Mouse (Mus musculus): Measurements from ENCODE around the gene Ifih1.

Gene Ifih1

DNA sequence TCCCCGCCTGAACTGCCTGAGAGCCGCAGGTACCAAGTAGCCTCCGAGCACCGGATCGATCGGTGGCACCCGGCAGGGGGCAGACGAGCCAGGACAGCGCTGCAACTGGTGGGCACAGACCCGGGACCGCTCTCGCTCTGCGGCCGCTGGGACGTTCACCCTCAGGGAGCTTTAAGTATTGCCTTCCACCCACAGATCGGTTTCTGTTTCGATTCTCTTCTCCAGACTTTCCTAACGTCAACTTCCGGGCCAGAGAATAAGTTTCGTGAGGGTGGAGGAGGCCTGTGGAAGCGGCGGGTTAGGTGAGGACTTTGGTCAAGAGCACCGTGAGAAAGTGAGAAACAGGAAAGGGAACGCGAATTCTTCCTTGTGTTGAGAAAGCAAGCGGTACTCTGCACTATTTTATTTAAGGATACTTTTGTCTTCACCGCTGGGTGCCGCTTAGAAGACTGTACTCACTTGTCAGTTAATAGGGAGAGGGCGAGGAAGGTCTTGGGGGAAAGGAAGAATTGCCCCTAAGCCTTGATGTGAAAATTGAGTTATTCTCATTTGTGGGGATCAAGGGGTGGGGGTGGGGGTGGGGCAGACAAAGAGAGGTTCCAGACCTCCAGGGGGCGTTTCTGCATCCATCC lies at the start of gene Ifih1:
Gene Ifih1, minus strand, starts transcription at position 242 of the 632 bp plus-strand sequence.
- peak; percentile 81 for DNase-seq

DNA sequence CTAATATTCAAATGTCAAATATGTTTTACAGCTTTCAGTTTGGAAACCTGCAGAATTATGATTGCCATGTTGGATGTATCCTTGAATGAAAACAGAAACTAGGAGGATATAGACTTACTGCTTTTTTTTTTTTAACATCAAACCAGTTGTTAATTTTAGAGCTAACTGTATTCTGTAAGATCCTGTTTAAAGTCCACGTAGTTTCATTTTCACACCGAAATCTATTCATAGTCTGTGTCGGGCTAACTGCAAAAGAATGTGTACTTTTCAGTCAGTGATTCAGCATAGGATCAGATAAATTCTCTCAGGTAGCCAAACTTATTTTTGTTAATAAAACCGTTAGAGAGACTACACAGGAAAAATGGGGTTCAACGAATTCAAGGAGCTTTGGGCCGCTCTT lies 39.9 kb upstream of the Ifih1 start:
- no peak for DNase-seq

DNA sequence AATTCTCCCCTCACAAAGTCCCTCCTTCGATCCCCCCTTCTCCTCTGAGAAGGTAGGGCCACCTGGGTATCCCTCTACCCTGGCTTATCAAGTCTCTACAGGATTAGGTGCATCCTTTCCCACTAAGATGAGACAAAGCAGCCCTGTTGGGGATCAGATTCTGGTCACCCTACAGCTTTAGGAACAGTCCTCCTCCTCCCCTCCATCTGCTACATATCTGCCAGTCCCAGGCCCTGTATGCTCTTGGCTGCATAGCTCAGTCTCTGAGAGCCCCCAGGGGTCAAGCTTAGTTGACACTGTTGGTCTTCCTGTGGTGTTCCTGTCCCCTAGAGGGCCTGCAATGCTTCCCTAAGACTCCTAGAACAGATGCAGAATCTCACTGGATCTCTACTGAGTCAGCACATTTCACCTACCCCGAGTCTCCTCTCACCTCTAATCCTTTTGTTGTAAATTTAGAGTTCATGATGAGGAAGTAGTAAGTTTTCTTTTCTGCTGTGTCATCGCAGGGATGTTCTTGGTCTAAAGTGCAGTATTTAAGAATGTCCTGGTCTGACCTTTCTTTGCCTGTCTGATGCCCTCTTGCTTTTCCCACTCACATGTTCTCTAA lies 39.0 kb upstream of the Ifih1 start:
- DNase-seq, result no peak

DNA sequence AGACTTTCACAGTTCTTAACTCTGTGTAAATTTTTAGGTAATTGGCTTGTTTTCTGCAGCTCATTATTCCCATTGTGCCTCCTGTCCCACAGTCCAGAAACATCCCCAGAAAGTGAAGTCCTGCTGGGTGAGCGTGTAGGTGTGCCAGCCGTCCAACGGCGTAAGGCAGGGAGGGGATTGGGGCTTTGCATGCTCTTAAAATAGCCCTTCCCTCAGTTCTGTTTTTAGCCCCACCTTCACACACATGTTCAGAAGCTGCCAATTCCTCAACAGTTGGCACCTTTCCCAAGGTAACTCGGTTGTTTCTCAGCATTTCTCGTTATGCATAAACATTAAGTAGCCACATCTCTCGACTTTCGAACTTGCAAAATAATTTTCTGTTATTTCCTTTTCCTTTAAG lies 35.6 kb upstream of the Ifih1 start:
- DNase-seq, result peak; percentile 16

DNA sequence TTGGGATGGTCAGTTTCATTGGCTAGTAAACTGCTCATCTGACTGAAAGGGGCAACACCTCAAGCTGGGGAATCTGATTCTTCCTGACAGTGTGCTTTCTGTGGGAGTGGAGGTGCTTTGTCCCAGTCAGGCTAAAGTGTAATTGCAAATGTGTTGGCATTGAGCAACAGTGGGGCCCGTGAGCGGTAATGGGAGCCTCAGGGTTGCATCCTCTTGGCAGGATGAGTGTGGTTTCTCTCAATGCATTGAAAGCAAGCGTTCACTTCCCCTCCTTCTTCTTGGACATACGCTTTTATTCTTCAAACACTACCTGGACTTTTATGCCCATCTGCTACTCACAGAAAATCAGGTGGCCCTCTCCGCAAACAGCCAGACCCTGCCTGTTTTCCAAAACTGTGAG lies 26.7 kb upstream of the Ifih1 start:
- peak; percentile 32 for DNase-seq

DNA sequence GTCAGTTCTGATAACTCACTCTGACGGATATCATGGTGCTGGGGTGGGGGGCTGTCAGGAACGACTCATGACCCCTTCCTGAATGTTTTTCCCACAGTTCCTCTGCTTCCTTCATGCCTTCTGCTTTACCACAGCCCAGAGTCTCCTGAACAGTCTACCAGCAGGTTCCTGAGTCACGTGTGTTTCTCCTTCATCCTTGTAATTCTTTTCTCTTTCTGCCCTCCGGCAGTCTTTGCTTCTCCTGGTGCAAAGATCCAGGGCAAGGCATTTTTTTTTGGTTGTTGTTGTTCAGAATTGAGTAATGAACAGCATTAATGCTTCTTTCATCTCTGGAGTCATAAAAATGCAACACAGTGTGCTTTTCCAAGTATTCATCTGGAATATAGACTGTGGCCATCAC lies 24.7 kb upstream of the Ifih1 start:
- DNase-seq, result no peak

DNA sequence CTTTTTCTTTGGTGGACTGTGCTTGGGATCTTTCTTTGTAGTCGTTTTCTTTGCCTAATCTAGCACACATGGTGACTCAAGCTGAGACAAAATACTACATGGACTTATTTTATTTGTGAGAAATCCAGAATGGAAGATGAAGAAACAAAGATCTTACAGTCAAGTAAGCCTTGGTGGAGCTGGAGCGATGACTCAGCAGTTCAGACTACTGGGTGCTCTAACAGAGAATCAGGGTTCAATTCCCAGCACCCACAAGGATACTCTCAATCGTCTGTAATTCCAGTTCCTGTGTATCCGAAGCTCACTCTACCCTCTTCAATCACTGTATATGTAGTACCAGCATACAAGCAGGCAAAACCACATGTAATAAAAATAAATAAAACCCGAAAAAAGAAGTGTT lies 24.2 kb upstream of the Ifih1 start:
- DNase-seq, result no peak

DNA sequence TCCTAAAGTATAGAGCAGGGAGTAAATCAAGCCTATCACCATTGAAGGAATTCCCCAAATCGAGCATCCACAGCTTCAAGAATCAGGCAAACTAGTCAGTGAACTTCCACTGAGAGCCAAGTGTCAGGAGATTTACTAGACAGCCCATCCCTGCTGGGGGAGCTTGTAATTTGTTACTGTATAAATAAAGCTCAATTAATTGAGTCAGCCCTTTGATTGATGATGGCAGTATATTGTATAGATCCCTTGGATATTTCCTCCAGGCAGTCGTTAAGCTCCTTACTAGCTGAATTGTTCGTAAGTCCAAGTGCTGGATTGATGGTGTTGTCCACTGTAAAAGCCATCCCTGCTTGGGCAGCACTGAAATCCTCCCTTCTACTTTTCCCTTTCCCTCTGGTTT lies 23.8 kb upstream of the Ifih1 start:
- DNase-seq, result no peak

DNA sequence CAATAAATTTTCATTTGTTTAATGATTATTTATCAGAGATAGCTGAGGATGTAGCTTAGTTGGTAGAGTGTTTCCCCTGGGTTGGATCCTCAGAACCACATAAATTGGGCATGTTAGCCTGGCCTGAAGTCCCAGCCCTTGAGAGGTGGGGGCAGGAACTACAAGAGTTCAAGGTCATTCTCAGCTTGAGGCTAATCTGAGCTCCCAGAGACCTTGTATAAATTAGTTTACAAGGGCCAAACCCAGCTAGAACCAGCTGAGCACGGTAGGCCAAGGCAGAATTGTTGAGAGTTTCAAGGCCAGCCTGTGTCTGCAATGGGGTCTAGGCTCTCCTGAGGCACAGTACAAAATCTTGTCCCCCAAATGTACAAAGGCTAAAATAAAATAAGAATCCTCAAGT lies 19.5 kb upstream of the Ifih1 start:
- DNase-seq, result no peak

DNA sequence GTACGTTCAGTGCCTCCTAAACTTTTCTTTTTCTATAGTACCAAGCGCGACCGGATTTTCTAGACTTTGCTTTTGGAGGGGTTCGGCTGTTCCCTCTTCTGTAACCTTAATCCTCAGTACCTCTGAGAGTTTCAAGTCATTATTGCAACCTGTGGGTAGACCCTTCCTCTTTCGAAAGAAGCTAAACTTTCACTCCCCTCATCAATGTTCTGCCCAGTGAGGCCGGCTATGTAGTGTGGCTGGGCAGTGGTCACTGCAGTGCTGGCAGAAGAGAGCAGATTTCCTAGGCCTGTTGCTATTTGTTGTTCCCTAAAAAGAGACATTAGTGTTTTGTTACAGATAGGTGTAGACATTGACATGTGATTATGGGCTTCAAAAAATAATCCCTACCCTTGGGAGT lies 18.8 kb upstream of the Ifih1 start:
- DNase-seq, result no peak

DNA sequence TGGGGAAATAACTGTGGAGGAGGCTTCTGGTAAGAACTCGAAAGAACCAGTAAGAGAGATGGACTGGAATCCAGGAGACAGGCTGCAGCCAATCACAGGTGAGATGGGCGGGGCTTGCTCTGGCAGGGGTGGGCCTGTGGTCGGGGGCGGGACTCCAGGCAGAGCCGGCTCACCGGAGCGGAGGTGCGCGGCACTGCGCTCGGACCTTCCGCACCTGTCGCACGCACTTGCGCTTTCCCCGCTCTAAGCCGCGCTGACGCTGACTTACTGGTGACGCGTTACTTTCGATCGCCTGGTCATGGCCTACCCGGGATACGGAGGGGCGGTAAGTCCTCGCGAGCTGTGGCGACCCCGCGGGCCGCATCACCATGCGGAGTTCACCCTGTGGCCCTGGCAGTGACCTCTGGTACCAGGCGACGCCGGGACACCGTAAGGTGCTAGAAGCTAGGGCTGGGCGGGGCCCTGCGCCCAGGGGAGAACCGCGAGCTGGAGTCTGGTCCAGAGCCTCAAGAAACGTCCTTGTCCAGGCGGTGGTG lies 18.1 kb upstream of the Ifih1 start, which contains the start of gene Gca:
Gene Gca, plus strand, starts transcription at position 151 of the 536 bp plus-strand sequence.
- DNase-seq, result peak; percentile 87

DNA sequence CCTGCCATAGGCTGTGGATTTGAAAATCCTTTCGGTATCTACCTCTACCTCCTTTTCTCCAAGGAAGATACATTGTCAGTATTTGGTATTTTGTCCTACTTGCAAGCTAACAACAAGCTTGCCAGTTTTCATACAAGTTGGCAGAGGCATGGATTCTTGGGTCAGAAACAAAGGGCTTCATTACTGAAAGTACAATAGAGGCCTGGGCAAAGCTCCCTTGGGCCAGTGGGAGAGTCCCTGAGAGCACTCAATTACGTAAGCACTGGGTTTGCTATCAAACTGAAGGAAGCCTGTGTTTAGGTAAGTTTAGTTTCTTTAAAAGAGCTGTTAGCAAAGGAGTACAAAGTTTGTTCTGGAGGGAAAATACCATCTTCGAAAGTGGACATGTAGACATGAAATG lies 16.5 kb upstream of the Ifih1 start:
- peak; percentile 32 for DNase-seq

DNA sequence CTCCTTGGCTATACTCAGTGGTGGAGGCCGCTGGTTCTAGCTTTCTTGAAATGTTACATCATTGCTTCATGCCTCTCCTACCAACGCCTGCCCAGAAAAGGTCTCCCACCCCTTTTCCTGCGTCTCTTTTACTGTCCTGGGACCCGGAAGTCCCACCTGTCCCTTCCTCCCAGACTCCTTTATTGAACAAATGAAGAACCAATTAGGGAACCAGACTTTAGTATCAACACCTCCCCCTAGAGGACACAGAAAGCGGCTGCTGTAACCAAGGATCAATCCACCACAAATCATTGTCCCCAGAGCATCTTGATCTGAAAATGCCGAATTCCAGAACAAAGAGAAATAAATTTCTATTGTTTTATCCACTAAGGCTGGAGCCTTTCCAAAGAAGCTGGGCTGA lies 14.5 kb upstream of the Ifih1 start:
- DNase-seq, result no peak

DNA sequence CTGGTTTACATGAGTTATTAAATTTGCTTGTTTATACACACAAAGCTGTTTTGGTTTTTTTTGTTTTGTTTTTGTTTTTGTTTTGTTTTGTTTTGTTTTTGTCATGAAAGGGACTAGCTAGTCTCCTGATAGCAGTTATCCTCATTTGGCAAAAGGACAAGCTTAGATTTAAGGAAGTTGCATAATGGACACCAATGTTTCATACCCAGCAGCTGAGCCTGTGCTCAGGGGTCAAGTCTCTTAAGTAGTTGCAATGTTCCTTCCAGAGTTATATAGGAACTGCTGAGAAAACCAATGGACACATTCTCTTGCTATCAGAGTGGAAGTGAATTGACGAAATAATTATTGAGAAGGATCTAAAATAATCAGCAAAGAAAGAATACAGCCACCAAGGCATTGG lies 10.0 kb upstream of the Ifih1 start:
- peak; percentile 13 for DNase-seq

DNA sequence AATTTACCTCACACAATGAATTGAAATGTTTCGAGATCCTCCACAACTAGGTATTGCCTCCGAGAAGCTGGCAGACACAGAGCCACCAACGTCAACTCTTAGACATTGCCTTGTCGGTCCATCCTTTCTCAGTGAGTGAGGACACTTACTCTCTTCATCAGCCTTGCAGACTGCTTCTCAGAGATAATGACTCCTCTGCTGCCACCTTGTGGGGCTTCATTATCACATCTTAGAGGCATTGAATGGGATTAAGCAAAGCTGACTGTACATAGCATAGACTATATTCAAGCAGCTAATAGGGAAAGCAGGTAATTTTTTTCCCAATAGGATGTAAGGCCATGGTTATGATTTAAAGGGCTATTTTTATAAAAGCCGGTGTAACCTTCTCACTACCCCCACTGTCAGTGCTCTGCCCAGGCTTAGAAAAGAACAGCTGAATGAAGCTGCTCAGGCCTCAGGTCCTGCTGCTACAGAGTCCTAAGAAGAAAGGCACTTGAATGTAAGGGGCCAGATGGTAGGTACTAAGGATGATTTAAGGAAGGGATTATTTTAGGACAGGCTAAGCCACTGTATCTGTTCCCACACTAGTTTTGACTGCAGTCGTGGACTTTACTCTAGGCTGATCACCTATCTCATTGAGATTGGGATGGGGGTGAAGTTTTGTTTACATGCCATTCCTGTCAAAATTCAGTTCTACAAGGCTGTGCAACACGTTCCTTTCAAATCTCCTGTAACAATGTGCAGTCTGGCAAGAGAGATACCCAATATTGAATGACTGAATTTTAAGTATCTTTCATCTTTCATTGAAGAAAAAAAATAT lies 8.7 kb upstream of the Ifih1 start:
- DNase-seq, result peak; percentile 85

DNA sequence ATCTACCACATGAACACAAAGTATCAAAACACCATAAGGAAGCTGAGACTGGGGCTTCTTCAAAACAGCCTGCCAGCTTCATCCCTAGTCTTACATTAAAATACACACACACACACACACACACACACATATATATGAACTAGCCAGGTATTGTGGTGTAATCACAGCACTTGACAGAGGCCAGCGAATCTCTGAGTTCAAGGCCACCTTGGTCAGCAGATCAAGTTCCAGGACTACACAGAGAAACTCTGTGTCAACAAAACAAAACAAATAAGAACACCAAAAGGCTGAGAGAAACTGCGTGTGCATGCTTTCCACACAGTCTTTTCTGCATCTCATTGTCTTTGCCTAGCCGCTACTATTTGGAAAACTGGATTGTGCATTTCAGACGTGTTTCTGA lies 6.4 kb upstream of the Ifih1 start:
- DNase-seq, result no peak

DNA sequence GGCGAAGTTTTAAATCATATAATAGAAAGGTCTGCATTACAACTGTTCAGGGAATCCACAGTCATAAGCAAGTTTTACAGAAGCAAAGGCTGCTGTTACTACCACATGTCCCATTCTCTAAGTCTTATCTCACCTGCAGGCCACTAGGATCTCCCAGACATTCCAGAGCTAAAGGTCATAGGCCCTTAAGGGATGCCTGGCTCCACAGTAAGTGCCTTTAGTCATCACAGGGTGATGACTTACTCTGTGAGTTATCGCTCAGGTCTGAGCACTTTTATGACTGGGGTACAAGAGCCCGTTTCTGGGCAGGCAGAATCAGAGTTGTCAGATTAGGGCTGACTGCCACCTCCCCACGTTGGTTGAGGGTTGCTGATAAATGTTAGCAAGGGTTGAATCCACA lies 5.8 kb upstream of the Ifih1 start:
- DNase-seq, result no peak

DNA sequence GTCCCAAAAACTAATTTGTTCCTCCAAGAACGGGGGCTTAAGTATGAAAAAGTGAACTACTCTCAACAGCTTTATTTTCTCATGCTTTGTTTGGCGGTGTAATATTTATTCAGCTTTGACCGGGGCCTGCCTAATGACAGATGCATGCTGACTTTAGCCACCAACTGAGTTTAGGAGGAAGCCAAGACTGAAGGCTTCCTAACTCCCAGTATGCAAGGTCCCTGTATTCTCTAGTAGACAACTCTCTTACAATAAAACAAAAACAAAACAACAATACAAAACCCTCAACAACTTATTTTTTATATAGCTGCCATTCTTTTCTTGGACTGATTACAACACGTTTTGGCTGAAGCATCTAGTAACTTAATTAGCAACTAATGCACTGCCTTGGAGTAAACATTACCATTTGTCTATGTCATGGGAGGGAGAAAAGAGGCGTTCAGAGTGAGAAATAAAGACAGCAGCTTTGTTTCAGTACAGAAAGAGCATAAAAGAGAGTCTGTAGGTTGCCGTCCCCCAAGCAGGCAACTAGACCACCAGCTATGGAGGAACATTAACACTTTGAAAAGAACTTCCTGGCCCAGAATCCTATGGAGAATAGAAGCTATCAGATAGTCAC lies 725 bp upstream of the Ifih1 start:
- DNase-seq, result no peak

DNA sequence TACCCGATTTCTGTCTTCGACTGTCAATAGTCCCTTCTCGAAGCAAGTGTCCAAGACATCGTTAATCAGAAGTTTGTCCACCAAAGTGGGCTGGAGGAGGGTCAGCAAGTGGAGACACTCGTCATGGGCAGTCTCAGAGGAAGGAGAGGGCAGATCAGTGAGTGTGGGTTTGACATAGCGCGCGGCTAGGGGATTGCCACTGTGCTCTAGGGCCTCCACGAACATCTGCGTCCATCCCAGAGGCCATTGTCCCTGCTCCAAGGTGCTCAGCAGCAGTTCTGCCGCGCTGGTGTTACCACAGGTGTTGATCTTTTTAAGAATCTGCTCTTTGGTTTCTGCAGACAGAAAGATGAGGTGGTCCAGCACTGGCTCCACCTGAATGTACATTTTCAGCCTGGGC lies 580 bp downstream of the Ifih1 start:
- DNase-seq, result peak; percentile 32

DNA sequence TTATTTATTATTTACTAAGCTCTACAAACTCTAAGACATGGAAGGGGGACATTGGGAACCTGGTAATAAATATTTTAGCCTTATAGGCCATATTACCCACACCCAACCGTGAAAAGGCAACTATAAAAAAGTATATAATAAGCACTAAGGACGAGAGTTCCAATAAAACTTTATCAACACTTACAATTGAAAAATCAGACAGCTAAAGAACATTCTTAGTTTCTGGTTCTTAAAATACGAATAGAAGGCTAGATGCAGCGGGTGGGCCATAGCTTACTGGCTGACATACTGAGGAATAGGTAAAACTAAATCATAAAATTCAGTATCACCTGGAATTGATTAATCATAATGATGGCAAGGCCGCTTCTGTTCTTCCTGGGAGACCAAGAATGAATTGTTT lies 1.2 kb downstream of the Ifih1 start:
- no peak for DNase-seq

DNA sequence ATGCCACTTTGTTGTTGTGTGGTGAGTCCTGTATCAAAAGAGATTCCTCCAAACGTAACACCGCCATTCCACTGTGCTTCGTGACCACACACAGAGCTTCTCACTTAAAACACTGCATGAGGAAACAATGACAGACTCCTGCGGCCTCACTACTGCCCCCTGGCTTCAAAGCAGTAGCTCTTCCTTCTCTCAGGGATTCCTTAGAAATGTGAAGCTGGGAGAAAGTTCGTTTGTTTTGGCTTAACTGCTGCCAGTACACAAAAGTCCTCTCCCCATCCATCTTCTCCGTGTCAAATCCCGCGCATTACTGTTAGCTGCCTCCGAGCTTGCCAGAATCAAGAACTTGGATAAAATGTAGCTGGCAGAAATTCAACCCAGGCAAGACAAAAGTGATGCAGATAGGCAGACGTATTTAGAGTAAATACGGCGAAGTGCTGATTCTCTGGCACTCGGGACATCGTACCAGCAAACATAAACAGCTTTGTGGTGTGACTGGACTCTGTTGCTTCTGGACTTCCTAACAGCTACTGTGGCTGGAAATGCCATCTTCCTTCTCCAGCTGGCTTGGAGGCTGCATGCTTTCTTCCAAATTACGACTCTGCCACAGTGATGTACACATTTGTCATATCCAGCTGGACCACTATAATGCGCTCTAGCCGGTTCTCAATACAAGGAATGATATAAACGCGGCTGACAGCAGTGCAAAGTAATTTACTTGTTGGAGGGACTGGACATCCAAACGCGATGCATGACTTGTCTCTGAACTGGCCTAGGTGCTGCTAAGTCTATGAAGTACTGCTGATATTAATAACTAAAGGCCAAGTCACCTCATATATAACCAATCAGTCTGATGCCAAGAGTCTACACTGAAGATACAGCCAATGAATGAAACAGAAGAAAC lies 2.4 kb downstream of the Ifih1 start:
- peak; percentile 71 for DNase-seq

DNA sequence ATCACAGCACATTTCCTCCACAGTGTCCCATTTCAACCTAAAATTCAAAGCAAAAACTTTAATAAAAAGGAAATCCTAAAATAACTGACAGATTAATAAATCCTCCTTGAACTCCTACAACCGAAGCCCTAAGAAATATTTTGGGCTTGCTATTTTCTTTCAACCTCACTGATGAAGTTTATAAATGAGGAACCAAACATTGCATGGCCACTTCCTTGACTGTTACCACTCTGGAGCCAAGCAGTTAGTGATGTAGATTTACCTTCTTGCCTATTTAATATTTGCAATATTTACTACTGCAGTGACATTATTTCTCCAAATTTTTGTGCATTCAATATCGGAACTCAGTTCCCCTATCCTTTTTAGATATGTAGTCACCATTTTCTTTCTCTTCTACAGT lies 6.2 kb downstream of the Ifih1 start:
- DNase-seq, result no peak

Data from lung, postnatal 36 days (tissue).